Mouse (Mus musculus): ENCODE results near the gene Abcc2. TPM values are rescaled to one million over a fixed set of nuclear protein-coding genes. Genes with fewer than 3 reads are reported as not detected.

Gene Abcc2
- polyA plus RNA-seq (2014; fragmentation: Illumina TruSeq; extraction: RNeasy Lipid Tissue Mini Kit (QIAGEN cat#74804); ENCODE audit: insufficient read depth, low read depth, low replicate concordance) = not detected

DNA sequence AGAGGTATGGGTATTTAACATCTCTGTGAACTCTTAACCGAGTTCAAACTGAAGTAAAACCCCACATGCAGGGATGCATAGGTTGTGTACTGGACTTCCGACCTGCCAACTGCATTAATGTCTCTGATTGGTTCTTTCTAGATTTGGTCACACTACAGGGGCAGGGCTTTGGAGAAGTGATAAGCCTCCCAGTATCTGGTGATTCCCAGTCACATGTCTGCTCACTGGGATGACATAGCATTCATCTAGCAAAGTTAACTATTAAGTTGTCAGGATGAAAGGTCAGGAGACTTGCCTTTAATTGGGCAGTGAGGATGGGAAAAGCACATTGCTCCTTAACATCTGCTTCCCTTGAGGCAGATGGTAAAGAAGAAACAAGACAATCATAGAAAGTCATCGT is at the start of gene Abcc2:
Abcc2 (plus strand) TSS at position 213 of the 400 bp plus-strand sequence.

GRCm38 (mm10) chr19:43752489-43753225 is 29.3 kb upstream of the Abcc2 start, which contains the start of the genes Cutc and Cox15:
Gene Cutc (plus strand): TSS chr19:43752996.
Gene Cox15 (minus strand): TSS chr19:43753000.

Other genes starting within 250 kb of the Abcc2 start
- gene Nkx2-3, start 169.9 kb upstream of the Abcc2 start, polyA plus RNA-seq (2014; fragmentation: Illumina TruSeq; extraction: RNeasy Lipid Tissue Mini Kit (QIAGEN cat#74804); ENCODE audit: insufficient read depth, low read depth, low replicate concordance) = not detected
- 27.3 TPM for gene Slc25a28, start 107.3 kb upstream of the Abcc2 start, polyA plus RNA-seq (2014; fragmentation: Illumina TruSeq; extraction: RNeasy Lipid Tissue Mini Kit (QIAGEN cat#74804); ENCODE audit: insufficient read depth, low read depth, low replicate concordance)
- 0.87 TPM for gene Entpd7, start 92.5 kb upstream of the Abcc2 start, polyA plus RNA-seq (2014; fragmentation: Illumina TruSeq; extraction: RNeasy Lipid Tissue Mini Kit (QIAGEN cat#74804); ENCODE audit: insufficient read depth, low read depth, low replicate concordance)
- 9.2 TPM for gene Cutc, start 29.2 kb upstream of the Abcc2 start, polyA plus RNA-seq (2014; fragmentation: Illumina TruSeq; extraction: RNeasy Lipid Tissue Mini Kit (QIAGEN cat#74804); ENCODE audit: insufficient read depth, low read depth, low replicate concordance)
- 5.3 TPM for gene Cox15, start 29.2 kb upstream of the Abcc2 start, polyA plus RNA-seq (2014; fragmentation: Illumina TruSeq; extraction: RNeasy Lipid Tissue Mini Kit (QIAGEN cat#74804); ENCODE audit: insufficient read depth, low read depth, low replicate concordance)
- gene Dnmbp, start 158.0 kb downstream of the Abcc2 start, polyA plus RNA-seq (2014; fragmentation: Illumina TruSeq; extraction: RNeasy Lipid Tissue Mini Kit (QIAGEN cat#74804); ENCODE audit: insufficient read depth, low read depth, low replicate concordance) = 4.5 TPM
- 3.3 TPM for gene Cpn1, start 204.4 kb downstream of the Abcc2 start, polyA plus RNA-seq (2014; fragmentation: Illumina TruSeq; extraction: RNeasy Lipid Tissue Mini Kit (QIAGEN cat#74804); ENCODE audit: insufficient read depth, low read depth, low replicate concordance)
- gene Cyp2c23, start 247.0 kb downstream of the Abcc2 start, polyA plus RNA-seq (2014; fragmentation: Illumina TruSeq; extraction: RNeasy Lipid Tissue Mini Kit (QIAGEN cat#74804); ENCODE audit: insufficient read depth, low read depth, low replicate concordance) = 0.35 TPM

All from lung, adult 10 weeks (tissue).